Mouse (Mus musculus) heart, embryonic 11.5 days (tissue): ENCODE data around the gene 1810062G17Rik. TPM values are rescaled to one million over a fixed set of nuclear protein-coding genes. Genes with fewer than 3 reads are reported as not detected.

Source experiments
- ATAC-seq: fragments of 200-750 bp; cut with Nextera tagmentation; replicated peaks from 2 replicates; pipeline ENCODE4 v1.8.0; 2017; ENCODE audit warnings: moderate library complexity; ENCODE audit not compliant: insufficient number of reproducible peaks, low FRiP score, low TSS enrichment
- H3K27ac ChIP-seq: fragments of 300-500 bp; sonication (generic); 2 replicates; pipeline ENCODE4 v1.5.1; 2014; ENCODE audit warnings: mild to moderate bottlenecking, low read depth, low read length
- H3K27me3 ChIP-seq: fragments of 300-500 bp; sonication (generic); 2 replicates; pipeline ENCODE4 v1.6.1; 2014; ENCODE audit warnings: mild to moderate bottlenecking, low read length, mixed read lengths; ENCODE audit not compliant: control insufficient read depth, insufficient read depth
- H3K36me3 ChIP-seq: fragments of 300-500 bp; sonication (generic); 2 replicates; pipeline ENCODE4 v1.6.1; 2014; ENCODE audit warnings: mild to moderate bottlenecking, low read length, moderate library complexity, mixed read lengths; ENCODE audit not compliant: control insufficient read depth, insufficient read depth
- H3K4me1 ChIP-seq: fragments of 300-500 bp; sonication (generic); 2 replicates; pipeline ENCODE4 v1.6.1; 2014; ENCODE audit warnings: low read length; ENCODE audit not compliant: control insufficient read depth, insufficient read depth
- H3K4me2 ChIP-seq: fragments of 300-500 bp; sonication (generic); 2 replicates; pipeline ENCODE4 v1.6.1; 2014; ENCODE audit warnings: mild to moderate bottlenecking, moderate library complexity
- H3K4me3 ChIP-seq: fragments of 300-500 bp; sonication (generic); 2 replicates; pipeline ENCODE4 v1.5.1; 2014; ENCODE audit warnings: low read depth, low read length
- H3K9ac ChIP-seq: fragments of 300-500 bp; sonication (generic); 2 replicates; pipeline ENCODE4 v1.6.1; 2014; ENCODE audit warnings: mild to moderate bottlenecking, low read depth, low read length, moderate library complexity
- H3K9me3 ChIP-seq: fragments of 300-500 bp; sonication (generic); replicated peaks from 2 replicates; pipeline ENCODE4 v1.6.1; 2016; ENCODE audit warnings: low read length; ENCODE audit not compliant: control insufficient read depth
- WGBS: fragments of 180-500 bp; shearing (Covaris S2); extraction: QIAGEN DNeasy Blood & Tissue Kit; methylation state at CpG from one replicate; pipeline ENCODE4 v1.1.7; 2014; ENCODE audit not compliant: insufficient replicate concordance; 5-methylcytosine and 5-hydroxymethylcytosine counted together
- polyA plus RNA-seq: library from polyadenylated mRNA; unstranded; fragments of >200 nt; fragmentation: Nextera tagmentation; extraction: Ambion mirVana; gene quantifications from 2 replicates; pipeline ENCODE4 v1.2.1, GENCODE M21; 2014

Gene 1810062G17Rik
- polyA plus RNA-seq, 1 experiment from 2014 or later, result 1.5 TPM

DNA sequence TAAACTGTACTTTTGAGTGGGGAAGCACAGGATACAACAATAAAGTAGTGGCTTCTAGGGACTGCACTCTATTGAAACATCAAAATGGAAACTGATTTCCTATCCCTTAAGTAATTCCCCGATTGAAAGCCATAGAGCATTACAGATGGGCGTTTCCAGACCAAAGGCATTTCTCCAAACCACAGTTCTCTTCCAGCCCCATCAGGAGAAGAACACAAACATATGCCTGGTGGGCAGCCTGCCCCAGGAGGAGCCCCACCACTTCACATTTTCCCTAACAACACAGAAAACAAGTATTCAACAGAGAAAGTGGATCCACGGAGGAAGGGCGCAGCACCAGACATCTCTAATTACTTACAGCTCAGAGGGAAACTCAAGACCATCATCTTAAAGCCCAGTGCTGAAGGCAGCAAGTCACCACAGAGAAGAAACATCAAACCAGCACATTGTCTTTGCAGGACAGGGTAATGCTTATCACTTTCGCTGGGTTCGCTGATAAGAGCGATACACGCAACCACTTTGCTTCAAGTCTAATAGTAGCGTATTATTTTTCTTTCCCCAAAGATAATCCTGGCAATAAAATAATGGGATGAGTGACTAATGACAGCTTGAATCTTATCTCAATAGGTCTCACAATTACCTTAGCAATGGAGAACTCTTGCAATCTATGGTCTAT lies 17.1 kb downstream of the 1810062G17Rik start:
- no peaks in the 10 kb centered on the region for H3K27me3 ChIP-seq
- no peak overlapping the region for H3K9ac ChIP-seq
- no peak overlapping the region for H3K27ac ChIP-seq
- 0 out of 2 replicates have a peak, but pooled peaks cover 5% of the 10 kb centered on the region for H3K4me1 ChIP-seq
- no peaks in the 10 kb centered on the region for H3K9me3 ChIP-seq
- H3K4me2 ChIP-seq, result no peak overlapping the region
- H3K36me3 ChIP-seq, result no peaks in the 10 kb centered on the region
- 56% methylated on average over 9 of the region's 9 CpGs for WGBS
- no peak overlapping the region for H3K4me3 ChIP-seq
- ATAC-seq, result no peak

DNA sequence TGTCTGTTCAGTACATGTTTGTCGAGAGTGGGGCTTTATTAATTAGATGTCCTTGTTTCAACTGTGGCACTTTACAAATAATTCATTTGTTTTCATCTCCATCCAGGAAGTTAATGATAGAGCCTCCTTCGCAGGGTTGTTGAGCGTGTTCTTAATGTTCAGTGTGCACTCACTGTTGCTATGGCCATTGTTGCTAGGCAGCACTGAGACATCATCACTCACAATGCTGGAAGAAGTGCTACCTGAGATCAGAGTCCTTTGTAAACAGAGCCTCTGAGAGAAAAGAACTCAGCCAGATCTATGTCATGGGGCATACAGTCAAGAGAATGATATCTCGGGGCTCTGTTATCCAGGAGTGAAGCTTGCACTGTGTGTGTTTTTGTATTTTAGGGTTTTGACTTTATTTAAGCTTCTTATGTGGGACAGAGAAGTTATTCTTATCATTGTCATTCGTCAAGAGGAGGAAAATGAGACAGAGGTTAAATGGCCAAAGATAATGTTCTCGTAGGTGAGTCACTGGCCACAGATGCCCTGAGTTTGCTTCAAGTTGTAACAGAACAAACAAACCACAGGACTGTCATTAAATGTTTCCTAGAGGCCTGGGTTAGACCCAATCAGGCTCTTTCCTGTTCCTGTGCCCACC lies 18.0 kb downstream of the 1810062G17Rik start:
- H3K9me3 ChIP-seq, result no peaks in the 10 kb centered on the region
- no peak overlapping the region for H3K4me2 ChIP-seq
- WGBS, result 48% methylated on average over 6 of the region's 6 CpGs
- no peaks in the 10 kb centered on the region for H3K27me3 ChIP-seq
- H3K4me3 ChIP-seq, result no peak overlapping the region
- no peak overlapping the region for H3K27ac ChIP-seq
- ATAC-seq, result no peak
- 0 out of 2 replicates have a peak, but pooled peaks cover 5% of the 10 kb centered on the region for H3K4me1 ChIP-seq
- no peaks in the 10 kb centered on the region for H3K36me3 ChIP-seq
- H3K9ac ChIP-seq, result no peak overlapping the region

DNA sequence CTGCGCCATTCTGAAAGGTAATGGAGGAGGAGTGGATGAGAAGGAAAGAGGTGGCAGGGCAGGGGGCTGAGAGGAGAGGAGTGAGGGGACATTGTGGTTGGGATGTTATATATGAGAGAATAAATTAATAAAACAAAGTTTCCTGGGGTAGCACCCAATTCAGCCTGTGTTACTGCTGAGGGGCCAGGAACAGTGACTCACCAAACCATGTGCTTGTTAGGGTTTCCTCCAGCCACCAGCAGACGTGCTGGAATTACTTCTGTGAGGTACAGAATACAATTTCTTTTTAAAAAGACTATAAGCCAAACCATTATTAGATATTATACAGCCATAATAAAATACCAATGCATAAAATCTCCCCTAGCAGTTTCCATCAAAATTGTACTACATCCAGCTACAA lies 18.9 kb downstream of the 1810062G17Rik start:
- Histone ChIP-seq H3K9ac (no peak overlapping the region), H3K4me1 (0 out of 2 replicates have a peak, but pooled peaks cover 5% of the 10 kb centered on the region), H3K9me3 (no peaks in the 10 kb centered on the region), H3K4me3 (no peak overlapping the region), H3K4me2 (no peak overlapping the region), H3K27me3 (no peaks in the 10 kb centered on the region), H3K36me3 (no peaks in the 10 kb centered on the region), H3K27ac (no peak overlapping the region)
- WGBS, result 74% methylated on average over 2 of the region's 2 CpGs
- no peak for ATAC-seq

DNA sequence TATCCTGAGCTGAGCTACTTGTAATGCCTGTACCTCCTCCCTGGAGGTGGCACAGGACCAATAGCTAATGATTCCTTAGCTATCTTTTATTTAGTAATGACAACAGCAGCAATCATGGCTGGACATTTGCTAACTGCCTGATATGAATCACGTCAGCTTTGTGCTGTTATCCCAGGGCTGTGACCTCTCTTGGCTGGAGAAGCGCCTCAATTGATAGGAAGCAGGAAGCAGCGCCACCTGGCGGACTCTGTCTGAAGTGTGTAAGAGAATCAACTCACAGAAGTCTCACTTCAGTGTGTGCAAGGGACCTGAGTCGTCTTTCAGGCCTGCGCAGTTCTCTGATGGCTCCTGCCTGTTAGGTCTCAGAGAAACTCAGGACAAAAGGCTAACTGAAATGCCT lies 19.7 kb downstream of the 1810062G17Rik start:
- Histone ChIP-seq H3K9ac (no peak overlapping the region), H3K9me3 (no peaks in the 10 kb centered on the region), H3K4me3 (no peak overlapping the region), H3K27ac (no peak overlapping the region), H3K36me3 (no peaks in the 10 kb centered on the region), H3K4me1 (0 out of 2 replicates have a peak, but pooled peaks cover 5% of the 10 kb centered on the region), H3K27me3 (no peaks in the 10 kb centered on the region), H3K4me2 (0 out of 2 replicates have a peak overlapping the region, but pooled peaks have one; percentile 31)
- 8% methylated on average over 6 of the region's 6 CpGs for WGBS
- ATAC-seq, result no peak; the same call in 1 of the 2 replicates

DNA sequence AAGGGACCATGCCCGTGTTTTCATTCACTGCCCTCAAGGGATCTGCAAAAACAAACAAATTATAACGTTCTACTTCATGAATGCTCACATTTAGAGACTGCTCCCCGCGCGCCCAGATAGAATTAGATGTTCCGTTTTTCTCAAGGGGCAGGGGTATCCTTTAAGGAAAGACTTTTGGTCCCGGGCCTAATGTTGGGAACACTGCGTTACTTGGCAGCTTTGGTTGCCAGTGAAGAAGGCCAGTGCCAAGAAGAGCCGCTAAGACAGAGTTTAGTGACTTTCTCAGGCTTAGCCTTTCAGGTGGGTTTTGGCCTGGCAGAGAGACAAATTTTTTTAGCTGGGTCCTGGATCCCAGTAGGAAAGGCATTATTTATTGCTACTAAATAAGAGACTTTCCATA lies 20.5 kb downstream of the 1810062G17Rik start:
- ATAC-seq, result no peak
- H3K36me3 ChIP-seq, result no peaks in the 10 kb centered on the region
- H3K27ac ChIP-seq, result no peak overlapping the region
- no peaks in the 10 kb centered on the region for H3K27me3 ChIP-seq
- no peak overlapping the region for H3K9ac ChIP-seq
- H3K4me2 ChIP-seq, result no peak overlapping the region
- no peaks in the 10 kb centered on the region for H3K9me3 ChIP-seq
- H3K4me3 ChIP-seq, result no peak overlapping the region
- 80% methylated on average over 9 of the region's 9 CpGs for WGBS
- 0 out of 2 replicates have a peak, but pooled peaks cover 5% of the 10 kb centered on the region for H3K4me1 ChIP-seq

DNA sequence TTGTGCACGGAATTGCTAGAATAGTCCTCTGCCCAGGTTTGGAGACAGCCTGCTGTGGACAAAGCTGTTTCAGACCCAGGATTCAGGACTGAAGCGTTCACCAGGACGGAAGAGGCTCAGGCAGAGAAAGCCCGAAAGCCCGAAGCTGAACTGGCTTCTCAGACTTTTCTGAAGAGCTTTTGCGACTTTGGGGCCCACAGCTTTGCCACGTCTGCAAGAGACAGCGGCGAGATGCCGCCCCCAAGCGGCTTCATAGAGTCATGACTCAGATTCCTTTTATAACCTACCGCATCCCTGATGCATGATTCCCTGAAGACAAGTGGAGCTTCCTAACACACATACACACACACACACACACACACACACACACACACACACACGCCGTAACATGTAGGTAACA lies 21.0 kb downstream of the 1810062G17Rik start:
- no peak for ATAC-seq
- Histone ChIP-seq H3K9me3 (no peaks in the 10 kb centered on the region), H3K36me3 (no peaks in the 10 kb centered on the region), H3K4me2 (no peak overlapping the region), H3K4me1 (0 out of 2 replicates have a peak, but pooled peaks cover 5% of the 10 kb centered on the region), H3K27ac (no peak overlapping the region), H3K27me3 (no peaks in the 10 kb centered on the region), H3K4me3 (no peak overlapping the region), H3K9ac (no peak overlapping the region)
- WGBS, result 14% methylated on average over 14 of the region's 14 CpGs

DNA sequence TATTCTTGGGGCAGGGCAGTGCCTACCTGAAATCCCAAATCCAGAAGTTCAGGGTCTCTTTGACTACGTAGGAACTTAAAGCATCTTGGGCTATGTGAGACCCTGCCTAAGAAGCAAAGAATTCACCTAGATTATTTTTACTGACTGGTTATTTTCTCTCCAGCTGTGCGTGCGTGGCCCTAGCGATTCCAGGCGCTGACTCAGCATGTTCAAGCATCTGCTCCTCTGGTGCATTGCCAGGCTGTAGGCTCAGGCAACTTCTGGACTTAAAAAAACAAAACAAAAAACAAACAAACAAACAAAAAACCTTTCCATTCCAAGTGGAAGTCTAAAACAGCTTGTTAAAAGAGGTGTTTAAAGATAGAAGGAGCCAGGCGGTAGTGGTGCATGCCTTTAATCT lies 22.5 kb downstream of the 1810062G17Rik start:
- Histone ChIP-seq H3K9ac (no peak overlapping the region), H3K27ac (no peak overlapping the region), H3K4me3 (no peak overlapping the region), H3K27me3 (no peaks in the 10 kb centered on the region), H3K36me3 (no peaks in the 10 kb centered on the region), H3K4me1 (no peaks in the 10 kb centered on the region), H3K4me2 (no peak overlapping the region), H3K9me3 (no peaks in the 10 kb centered on the region)
- WGBS, result 89% methylated on average over 6 of the region's 6 CpGs
- ATAC-seq, result no peak

DNA sequence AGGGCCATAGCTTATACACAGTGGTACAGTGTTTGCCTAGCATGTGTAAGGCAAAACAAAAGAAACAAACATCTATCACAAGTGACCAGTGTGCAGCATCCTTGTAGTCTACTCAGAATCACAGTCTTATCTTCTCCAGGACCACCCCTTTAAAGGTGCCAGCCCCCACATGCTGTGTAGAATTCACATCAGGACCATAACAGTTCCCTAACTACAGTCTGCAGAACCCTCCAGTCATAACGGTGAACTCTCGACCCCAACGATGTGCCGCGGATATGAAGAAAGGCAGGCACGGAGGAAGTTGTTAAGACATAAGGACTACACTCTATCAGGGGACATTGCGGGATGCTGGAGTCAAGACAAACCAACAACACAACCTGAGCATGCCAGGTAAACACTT lies 23.7 kb downstream of the 1810062G17Rik start:
- H3K4me1 ChIP-seq, result no peaks in the 10 kb centered on the region
- no peaks in the 10 kb centered on the region for H3K27me3 ChIP-seq
- H3K4me2 ChIP-seq, result no peak overlapping the region
- H3K9ac ChIP-seq, result no peak overlapping the region
- H3K27ac ChIP-seq, result no peak overlapping the region
- 91% methylated on average over 7 of the region's 7 CpGs for WGBS
- H3K36me3 ChIP-seq, result no peaks in the 10 kb centered on the region
- no peak overlapping the region for H3K4me3 ChIP-seq
- no peak for ATAC-seq
- H3K9me3 ChIP-seq, result no peaks in the 10 kb centered on the region
